Mouse (Mus musculus) heart, embryonic 14.5 days (tissue): Measurements from ENCODE around the gene Smad5. TPM values are rescaled to one million over a fixed set of nuclear protein-coding genes. Genes with fewer than 3 reads are reported as not detected.
A peak's percentile ranks its signal among the peaks of the same experiment; 100 is the strongest.

Experiments
- ATAC-seq: fragments of 200-750 bp; cut with Nextera tagmentation; 2 replicates; pipeline ENCODE4 v1.8.0; 2017; ENCODE audit warnings: low read depth, moderate TSS enrichment; ENCODE audit not compliant: insufficient number of reproducible peaks, insufficient read depth, low FRiP score
- H3K27ac ChIP-seq, 2 experiments: fragments of 200-500 bp in 1 of 2; fragments of 300-500 bp in 1 of 2; sonication (generic) in 1 of 2; replicated peaks in 1 of 2; 2 replicates each; pipeline ENCODE4 v1.5.1; 2012 to 2014; ENCODE audit warnings: low read depth in 2 of 2, low read length in 2 of 2, control low read depth in 1 of 2, mild to moderate bottlenecking in 1 of 2, mixed read lengths in 1 of 2; ENCODE audit not compliant: control insufficient read depth in 1 of 2, insufficient read depth in 1 of 2
- H3K27me3 ChIP-seq: fragments of 300-500 bp; sonication (generic); 2 replicates; pipeline ENCODE4 v1.6.1; 2014; ENCODE audit warnings: mild to moderate bottlenecking, low read length, control low read depth; ENCODE audit not compliant: control insufficient read depth, insufficient read depth
- H3K36me3 ChIP-seq: fragments of 300-500 bp; sonication (generic); 2 replicates; pipeline ENCODE4 v1.6.1; 2014; ENCODE audit warnings: mild to moderate bottlenecking, control low read depth, low read length, mixed read lengths; ENCODE audit not compliant: control insufficient read depth, insufficient read depth
- H3K4me1 ChIP-seq, 2 experiments: fragments of 200-500 bp in 1 of 2; fragments of 300-500 bp in 1 of 2; sonication (generic) in 1 of 2; 2 replicates each; pipeline ENCODE4 v1.6.1; 2012 to 2014; ENCODE audit warnings: low read length in 2 of 2, control low read depth in 1 of 2, mixed read lengths in 1 of 2; ENCODE audit not compliant: control insufficient read depth in 2 of 2, insufficient read depth in 2 of 2
- H3K4me2 ChIP-seq: fragments of 300-500 bp; sonication (generic); 2 replicates; pipeline ENCODE4 v1.6.1; 2014; ENCODE audit warnings: mild to moderate bottlenecking, low read length
- H3K4me3 ChIP-seq, 2 experiments: fragments of 200-500 bp in 1 of 2; fragments of 300-500 bp in 1 of 2; sonication (generic) in 1 of 2; 2 replicates each; pipeline ENCODE4 v1.5.1; 2012 to 2014; ENCODE audit warnings: low read length in 2 of 2, mild to moderate bottlenecking in 2 of 2, control low read depth in 1 of 2, low read depth in 1 of 2, moderate library complexity in 1 of 2; ENCODE audit not compliant: control insufficient read depth in 1 of 2, insufficient read depth in 1 of 2
- H3K9ac ChIP-seq: fragments of 300-500 bp; sonication (generic); 2 replicates; pipeline ENCODE4 v1.6.1; 2014; ENCODE audit warnings: mild to moderate bottlenecking, low read length
- H3K9me3 ChIP-seq: fragments of 300-500 bp; sonication (generic); 2 replicates; pipeline ENCODE4 v1.6.1; 2016; ENCODE audit warnings: low read length, control low read depth; ENCODE audit not compliant: control insufficient read depth
- WGBS: fragments of 180-500 bp; shearing (Covaris S2); extraction: QIAGEN DNeasy Blood & Tissue Kit; methylation state at CpG from one replicate; pipeline ENCODE4 v1.1.7; 2014; 5-methylcytosine and 5-hydroxymethylcytosine counted together
- polyA plus RNA-seq: library from polyadenylated mRNA; unstranded; fragments of >200 nt; fragmentation: Nextera tagmentation; extraction: Ambion mirVana; gene quantifications from 2 replicates; pipeline ENCODE4 v1.2.1, GENCODE M21; 2014

The Smad5 gene
- polyA plus RNA-seq, 1 experiment from 2014 or later = 27.1 TPM

- no peak for ATAC-seq
- no peak overlapping the region for H3K4me3 ChIP-seq
- no peak overlapping the region for H3K27ac ChIP-seq
- WGBS = 86% methylated on average over 6 of the region's 6 CpGs
- H3K9me3 ChIP-seq = no peaks in the 10 kb centered on the region
- no peaks in the 10 kb centered on the region for H3K27me3 ChIP-seq
- H3K4me2 ChIP-seq = no peak overlapping the region
- H3K36me3 ChIP-seq = peaks cover 43% of the 10 kb centered on the region
- H3K4me1 ChIP-seq = 0 out of 4 replicates have a peak, but pooled peaks cover 0 to 2% of the 10 kb centered on the region in 2 experiments
- no peak overlapping the region for H3K9ac ChIP-seq
Measured at GRCm38 (mm10) chr13:56742325-56742901, 39.6 kb downstream of the Smad5 start.

GRCm38 (mm10) chr13:56746739-56747532 lies 44.1 kb downstream of the Smad5 start:
- H3K9me3 ChIP-seq = no peaks in the 10 kb centered on the region
- peaks cover 0 to 3% of the 10 kb centered on the region in 2 experiments; a peak in 1 of 4 replicates for H3K4me1 ChIP-seq
- ATAC-seq = no peak
- peaks cover 19% of the 10 kb centered on the region for H3K27me3 ChIP-seq
- WGBS = 66% methylated on average over 10 of the region's 10 CpGs
- H3K27ac ChIP-seq = no peak overlapping the region
- no peak overlapping the region for H3K4me2 ChIP-seq
- no peak overlapping the region for H3K9ac ChIP-seq
- H3K36me3 ChIP-seq = peaks cover 8% of the 10 kb centered on the region; the same call in 1 of the 2 replicates
- no peak overlapping the region for H3K4me3 ChIP-seq

GRCm38 (mm10) chr13:56747554-56747953 lies 44.7 kb downstream of the Smad5 start:
- ATAC-seq = no peak
- peaks cover 5 to 6% of the 10 kb centered on the region in 2 experiments; a peak in 3 of 4 replicates for H3K4me1 ChIP-seq
- no peak overlapping the region for H3K27ac ChIP-seq
- 60% methylated on average over 8 of the region's 8 CpGs for WGBS
- H3K9ac ChIP-seq = no peak overlapping the region
- H3K27me3 ChIP-seq = peaks cover 25% of the 10 kb centered on the region
- no peak overlapping the region for H3K4me2 ChIP-seq
- H3K4me3 ChIP-seq = no peak overlapping the region
- no peaks in the 10 kb centered on the region for H3K9me3 ChIP-seq
- peaks cover 8% of the 10 kb centered on the region; the same call in 1 of the 2 replicates for H3K36me3 ChIP-seq

GRCm38 (mm10) chr13:56749377-56749776 lies 46.6 kb downstream of the Smad5 start:
- Histone ChIP-seq H3K9me3 (no peaks in the 10 kb centered on the region), H3K27me3 (peaks cover 43% of the 10 kb centered on the region), H3K4me3 (no peak overlapping the region), H3K27ac (no peak overlapping the region), H3K4me2 (no peak overlapping the region), H3K9ac (no peak overlapping the region), H3K4me1 (peaks cover 8 to 18% of the 10 kb centered on the region in 2 experiments; a peak in 3 of 4 replicates), H3K36me3 (peaks cover 2% of the 10 kb centered on the region; the same call in 1 of the 2 replicates)
- no peak for ATAC-seq
- 81% methylated on average over 7 of the region's 7 CpGs for WGBS

GRCm38 (mm10) chr13:56751774-56752173 lies 49.0 kb downstream of the Smad5 start:
- no peaks in the 10 kb centered on the region for H3K9me3 ChIP-seq
- H3K4me3 ChIP-seq = no peak overlapping the region
- no peak overlapping the region for H3K4me2 ChIP-seq
- ATAC-seq = no peak
- 56% methylated on average over 5 of the region's 5 CpGs for WGBS
- H3K36me3 ChIP-seq = no peaks in the 10 kb centered on the region
- peaks cover 54% of the 10 kb centered on the region for H3K27me3 ChIP-seq
- no peak overlapping the region for H3K9ac ChIP-seq
- H3K27ac ChIP-seq = no peak overlapping the region
- peaks cover 10 to 18% of the 10 kb centered on the region in 2 experiments for H3K4me1 ChIP-seq

- H3K4me3 ChIP-seq = peak overlapping the region; percentile 39 to 52
- peak overlapping the region; percentile 69 for H3K9ac ChIP-seq
- no peaks in the 10 kb centered on the region for H3K36me3 ChIP-seq
- no peaks in the 10 kb centered on the region for H3K9me3 ChIP-seq
- WGBS = 3% methylated on average over 41 of the region's 41 CpGs
- peaks cover 54% of the 10 kb centered on the region for H3K27me3 ChIP-seq
- ATAC-seq = no peak
- H3K4me2 ChIP-seq = peak overlapping the region; percentile 89
- no peak overlapping the region for H3K27ac ChIP-seq
- peaks cover 10 to 15% of the 10 kb centered on the region in 2 experiments for H3K4me1 ChIP-seq
Measured at GRCm38 (mm10) chr13:56752474-56753191, 49.8 kb downstream of the Smad5 start.

- Histone ChIP-seq H3K36me3 (no peaks in the 10 kb centered on the region), H3K4me3 (peak within 1 kb of the TSS; percentile 39 to 52), H3K4me1 (peaks cover 10 to 15% of the 10 kb centered on the region in 2 experiments), H3K4me2 (peak within 1 kb of the TSS; percentile 89), H3K27ac (no peak within 1 kb of the TSS), H3K9ac (peak within 1 kb of the TSS; percentile 69), H3K27me3 (peaks cover 57% of the 10 kb centered on the region), H3K9me3 (no peaks in the 10 kb centered on the region)
- under 1% methylated on average over 68 of the region's 71 CpGs for WGBS
- ATAC-seq = no peak
Measured at GRCm38 (mm10) chr13:56753192-56753951, 50.6 kb downstream of the Smad5 start, which contains the start of gene Gm45623. Gm45623 (minus strand) TSS chr13:56753827.
